Mouse (Mus musculus) left cerebral cortex, adult 18-20 months (tissue): ENCODE results near the gene Gm12695. TPM values are rescaled to one million over a fixed set of nuclear protein-coding genes. Genes with fewer than 3 reads are reported as not detected.

Experiments
- DNase-seq, 2 experiments: peaks; one replicate each; pipeline ENCODE4 v3.0.0; 2021 to 2022; ENCODE audit warnings: low spot score in 2 of 2, mixed read lengths in 1 of 2
- long read RNA-seq, 2 experiments: library from polyadenylated mRNA; stranded (forward); transcript quantifications; one replicate each; pipeline ENCODE4 v2.0.0; 2021
- total RNA-seq, 2 experiments: library from RNA; stranded (reverse); gene quantifications; 2 replicates each; pipeline ENCODE4 v1.2.3; 2021

Gene Gm12695
- total RNA-seq = not detected
- long read RNA-seq, experiment 1 = 0 reads
- long read RNA-seq, experiment 2 = 0 reads

DNA sequence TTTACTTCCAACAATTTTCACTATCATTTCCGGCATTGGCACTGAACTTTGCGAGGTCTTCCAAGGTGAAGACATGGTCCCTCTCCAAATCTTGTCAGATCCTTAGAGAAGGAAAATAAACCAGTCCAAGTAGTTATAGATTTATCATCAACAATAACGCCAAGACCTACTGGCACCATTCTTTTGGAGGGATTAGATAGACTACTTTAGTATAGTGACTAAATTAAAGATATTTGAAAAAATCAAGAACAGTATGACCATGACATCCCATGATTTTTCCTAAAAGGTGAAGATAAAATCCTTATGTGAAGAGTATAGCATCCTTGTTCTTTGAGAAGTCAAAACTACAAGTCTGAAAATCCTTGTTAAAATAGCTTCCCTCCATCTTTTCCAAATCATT lies at the start of gene Gm12695:
Gene Gm12695 (minus strand): TSS at position 101 of the 400 bp plus-strand sequence.
- no peak for DNase-seq

DNA sequence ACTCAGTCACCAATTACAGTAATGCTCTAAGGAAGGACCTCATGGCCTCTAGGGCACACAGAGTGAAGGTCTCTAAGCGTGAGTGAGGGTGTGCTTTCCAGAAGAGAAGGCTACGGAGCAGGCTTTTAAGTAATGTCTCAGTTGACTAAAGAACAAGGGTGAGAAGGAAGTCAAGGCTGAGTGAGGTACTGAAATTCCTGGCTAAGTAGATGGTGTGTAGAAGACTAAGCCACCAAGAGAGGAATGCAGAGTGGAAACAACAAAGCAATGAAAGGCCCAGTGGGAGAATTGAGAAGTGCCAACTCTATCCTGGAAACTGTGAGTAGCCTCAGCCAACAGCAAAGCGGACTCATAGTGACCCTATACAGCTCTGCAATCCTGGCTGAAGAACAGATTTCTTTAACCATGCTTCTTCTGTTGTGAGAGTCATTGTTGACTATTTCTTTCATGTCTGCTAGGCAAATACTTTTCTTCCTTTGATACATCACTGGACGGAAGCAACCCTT lies 40.6 kb upstream of the Gm12695 start:
- DNase-seq = no peak

DNA sequence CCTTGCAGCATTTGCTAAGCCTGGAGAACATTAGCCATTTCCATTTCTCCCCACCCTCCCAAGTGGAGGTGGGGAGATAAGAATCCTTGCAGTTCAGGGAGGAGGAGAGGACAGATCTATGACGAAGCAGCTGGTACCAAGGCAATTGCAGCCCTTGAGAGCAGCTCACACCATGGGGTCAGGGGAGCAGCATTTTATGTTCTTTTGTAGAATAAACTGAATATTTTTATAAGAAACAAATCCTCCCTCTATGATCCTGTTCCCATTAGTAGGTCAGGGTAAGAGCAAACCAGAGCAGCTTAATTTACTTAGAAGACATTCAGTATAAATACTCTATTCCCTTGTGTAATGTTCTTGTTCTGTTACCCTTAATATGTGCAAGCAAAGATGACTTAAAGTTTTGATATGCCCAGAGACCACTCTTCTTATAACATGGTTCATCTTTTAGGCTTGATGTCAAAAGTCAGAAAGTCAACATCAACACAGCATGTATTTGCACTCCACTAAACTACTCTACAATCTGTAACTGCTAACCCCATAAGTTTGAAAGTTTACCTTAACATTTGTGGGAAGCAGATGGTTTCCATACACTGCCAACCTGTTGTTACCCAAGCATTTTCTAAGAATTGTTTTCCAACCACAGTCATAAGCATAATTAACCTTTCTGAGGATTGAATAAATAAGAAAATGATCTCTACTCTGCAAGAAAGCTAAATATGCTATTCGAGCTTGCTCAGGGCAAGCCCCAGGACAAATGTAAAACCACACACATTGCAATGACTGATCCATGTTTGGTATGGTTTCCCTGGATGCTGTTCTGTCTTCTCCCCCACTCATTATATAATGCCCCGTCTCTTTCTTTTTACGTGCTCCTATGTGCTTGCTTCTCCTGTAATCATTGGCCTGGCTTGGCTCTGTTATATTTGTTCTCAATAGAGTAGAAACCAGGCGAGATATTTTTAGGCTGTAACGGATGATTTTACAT lies 22.1 kb upstream of the Gm12695 start:
- DNase-seq = no peak

DNA sequence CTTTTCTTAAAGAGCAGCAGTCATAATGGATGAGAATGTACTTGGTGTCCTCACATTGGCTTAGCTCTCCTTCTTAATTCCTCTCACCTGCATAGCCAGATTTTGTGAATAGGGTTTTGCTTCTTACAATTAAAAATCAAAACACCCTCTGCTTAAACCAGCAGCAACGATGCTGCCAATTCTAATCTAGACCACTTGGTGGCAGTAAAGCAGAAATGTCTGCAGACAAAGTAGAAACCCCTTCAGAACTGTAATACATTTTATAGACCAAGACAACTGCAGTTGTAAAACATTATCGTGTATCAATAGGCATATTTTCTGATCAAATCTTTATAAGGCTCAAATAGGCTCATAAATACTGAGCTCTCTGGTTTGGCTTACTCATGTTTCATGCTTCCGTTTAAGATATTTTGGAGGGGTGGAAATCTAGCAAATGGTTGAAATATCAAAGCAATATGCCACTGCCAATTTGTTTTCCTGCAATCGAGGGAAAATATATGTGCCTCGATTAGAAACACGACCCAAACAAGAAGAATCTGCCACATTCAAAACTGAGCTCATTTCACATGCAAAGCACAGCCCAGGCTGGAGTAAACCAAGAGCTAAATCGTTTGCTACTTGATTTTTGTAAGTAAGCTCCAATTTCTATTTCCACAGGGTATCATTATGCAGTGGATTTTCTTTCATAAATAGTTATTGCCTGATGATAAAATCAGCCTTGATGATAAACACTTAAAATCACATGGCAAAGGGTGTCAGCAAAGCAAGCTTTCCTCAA lies 14.6 kb upstream of the Gm12695 start:
- peak; percentile 36 to 46 for DNase-seq

DNA sequence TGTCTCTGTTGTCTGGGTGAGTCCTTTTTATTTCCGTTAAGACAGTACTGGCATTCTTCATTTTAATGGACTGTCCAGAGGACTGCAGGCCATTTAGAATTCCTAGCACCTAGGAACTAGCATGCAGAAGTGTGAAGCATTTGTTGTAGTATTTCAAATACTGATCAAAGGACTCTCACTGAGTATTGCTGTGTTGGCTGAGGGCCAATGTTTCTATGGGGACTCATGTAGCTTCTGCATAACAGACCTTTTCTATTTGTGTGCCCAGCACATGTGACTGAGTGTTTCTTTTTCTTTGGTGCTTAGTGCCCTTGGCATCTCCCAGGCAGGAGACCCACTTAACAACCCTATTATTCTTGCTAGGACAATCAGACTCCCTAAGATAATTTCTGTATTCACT lies 12.6 kb upstream of the Gm12695 start:
- DNase-seq = peak in 1 of 2 experiments; percentile 5

DNA sequence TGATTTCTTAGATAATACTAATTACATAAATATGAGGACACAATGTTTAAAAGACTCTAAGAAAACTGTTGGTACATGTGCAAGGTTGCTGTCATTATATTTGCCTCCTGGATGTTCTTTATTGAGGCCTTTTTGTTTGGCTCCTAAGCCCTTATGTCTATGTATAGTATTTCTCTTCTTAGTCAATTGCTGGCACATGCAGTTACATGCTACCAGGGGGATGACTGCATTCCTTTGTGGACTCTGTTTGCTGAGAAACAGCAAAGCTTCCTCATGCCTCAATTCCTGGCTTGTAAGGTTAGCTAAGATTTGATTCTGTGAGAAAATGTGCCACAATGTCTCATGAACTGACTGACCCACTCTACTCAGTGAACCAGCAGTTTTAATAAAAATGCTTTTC lies 6.3 kb upstream of the Gm12695 start:
- DNase-seq = no peak

DNA sequence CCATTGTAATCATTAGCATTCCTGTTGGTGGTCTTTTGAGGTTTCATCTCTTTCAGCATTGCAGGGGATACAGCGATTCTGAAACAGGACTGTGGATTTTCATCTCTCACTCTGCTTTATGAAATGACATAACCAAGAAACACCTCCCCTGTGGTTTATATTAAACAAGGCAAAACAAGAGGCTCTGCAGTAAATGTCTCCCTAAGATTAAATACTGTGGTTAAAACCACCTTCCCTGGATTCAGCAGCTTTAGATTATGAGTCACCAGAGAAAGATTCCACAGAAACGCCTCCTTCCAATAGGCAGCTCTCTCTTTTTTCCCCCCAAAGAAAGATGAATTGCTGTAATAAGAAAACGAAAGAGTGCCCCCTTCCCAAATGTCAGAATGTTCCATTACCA lies 4.9 kb upstream of the Gm12695 start:
- DNase-seq = no peak

DNA sequence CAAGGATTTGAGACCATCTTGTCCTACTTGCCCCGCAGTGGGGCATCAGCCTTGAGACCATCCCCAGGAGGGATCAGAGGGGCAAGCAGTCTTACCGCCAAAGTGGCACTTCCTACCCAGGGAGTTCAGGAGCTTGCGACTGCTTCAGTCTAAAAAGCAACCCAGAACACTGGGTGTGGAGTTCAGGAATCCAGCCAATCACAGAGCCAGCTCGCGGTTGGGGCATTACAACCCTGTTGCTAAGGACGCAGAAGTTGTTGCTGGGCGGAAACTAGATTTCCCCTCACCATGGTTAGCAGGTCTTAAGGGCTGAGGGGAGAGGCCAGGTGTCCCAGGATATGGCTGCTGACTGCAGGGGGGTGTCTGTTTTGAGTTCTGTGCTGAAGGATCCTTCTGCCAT lies 1.6 kb upstream of the Gm12695 start:
- no peak for DNase-seq

DNA sequence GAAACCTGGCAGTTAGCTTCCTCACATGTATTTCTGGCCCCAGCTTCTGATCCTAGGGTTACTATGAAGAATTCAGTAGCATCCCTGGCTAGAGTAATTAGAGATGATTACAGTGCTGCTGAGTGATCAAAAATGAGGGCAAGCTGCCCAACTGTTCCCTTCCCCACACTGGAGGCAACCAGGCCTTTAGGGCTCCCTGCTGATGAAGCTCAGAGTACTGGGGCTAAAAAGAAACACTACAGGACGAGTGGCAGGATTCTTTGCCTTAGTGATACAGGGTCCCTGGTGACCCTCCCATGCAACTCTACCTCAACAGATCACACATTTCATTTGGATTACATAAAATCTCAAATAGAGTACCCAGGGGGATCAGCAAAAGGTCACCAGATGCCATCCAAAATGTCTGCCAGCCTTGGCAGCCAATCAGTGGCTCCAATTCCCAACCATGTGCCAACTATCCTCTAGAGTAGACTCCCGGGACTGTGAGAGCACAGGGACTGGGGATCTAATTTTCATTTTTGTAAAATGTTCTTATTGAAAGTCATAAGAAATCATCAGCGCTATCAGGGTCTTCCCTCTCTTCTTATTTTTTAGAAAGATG lies 11.9 kb downstream of the Gm12695 start:
- DNase-seq = no peak

DNA sequence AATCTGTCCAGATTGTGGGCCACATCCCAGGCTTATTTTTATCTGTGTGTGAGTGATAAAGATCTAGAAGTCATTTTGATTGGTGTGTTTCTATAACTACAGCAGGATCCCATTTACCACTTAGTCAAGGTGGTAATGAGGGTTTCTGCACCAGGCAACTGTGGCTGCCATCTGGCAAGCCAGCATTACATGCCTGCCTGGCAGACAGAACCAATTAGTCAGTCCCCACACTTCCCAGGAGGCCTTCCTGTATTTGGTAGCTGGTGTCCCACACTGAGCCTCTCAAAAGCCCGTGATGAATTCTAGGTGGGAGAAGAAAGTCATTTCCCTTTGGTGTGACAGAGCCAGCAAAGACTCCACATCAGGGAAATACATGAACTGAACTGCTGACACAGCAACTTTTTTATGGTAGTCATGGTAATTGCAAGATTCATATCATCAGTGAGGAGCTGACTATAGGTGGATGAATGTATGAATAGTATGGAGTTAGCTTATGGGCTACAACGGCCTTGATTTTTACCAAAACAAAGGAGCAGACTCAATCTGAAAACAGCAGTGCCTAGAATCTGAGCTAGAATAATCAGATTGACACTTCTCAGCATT lies 18.5 kb downstream of the Gm12695 start:
- DNase-seq = peak; percentile 2 to 16

DNA sequence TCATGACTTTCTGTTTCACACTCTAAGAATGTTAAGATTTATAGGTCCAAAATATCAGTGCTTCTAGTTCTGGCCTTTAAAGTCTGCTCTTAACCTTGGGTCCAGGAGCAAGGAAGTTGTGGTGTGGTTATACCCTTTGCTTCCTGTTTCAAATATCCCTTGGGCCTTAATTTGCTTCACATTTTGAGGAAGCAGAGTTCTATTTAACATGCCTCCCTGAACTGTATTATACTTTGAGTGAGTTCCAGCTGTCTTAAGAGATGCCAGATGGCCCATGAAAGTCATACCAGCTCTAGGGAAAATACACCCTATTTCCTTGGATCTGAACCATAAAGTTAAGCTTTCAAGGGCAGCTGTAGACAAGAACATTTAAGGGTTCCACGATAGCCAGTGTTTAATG lies 33.0 kb downstream of the Gm12695 start:
- no peak for DNase-seq

DNA sequence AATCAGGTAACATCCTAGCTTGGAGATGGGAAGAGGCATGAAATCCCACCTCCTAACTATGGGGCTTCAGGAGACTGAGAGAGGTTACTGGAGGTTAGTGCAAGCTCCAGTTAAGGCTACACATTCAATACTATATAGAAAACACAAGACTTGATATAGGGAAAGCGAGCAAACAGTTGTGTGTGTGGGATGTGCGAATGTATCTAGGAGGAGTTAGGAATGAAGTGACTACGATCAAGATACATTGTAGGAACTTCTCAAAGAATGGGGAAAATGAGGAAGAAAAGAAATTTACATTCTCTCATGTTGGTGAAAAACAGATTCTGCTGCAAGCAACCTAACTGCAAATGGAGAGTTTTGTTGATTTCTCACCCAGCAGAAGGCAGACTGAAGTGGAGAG lies 44.5 kb downstream of the Gm12695 start:
- peak in 1 of 2 experiments; percentile 22 for DNase-seq

DNA sequence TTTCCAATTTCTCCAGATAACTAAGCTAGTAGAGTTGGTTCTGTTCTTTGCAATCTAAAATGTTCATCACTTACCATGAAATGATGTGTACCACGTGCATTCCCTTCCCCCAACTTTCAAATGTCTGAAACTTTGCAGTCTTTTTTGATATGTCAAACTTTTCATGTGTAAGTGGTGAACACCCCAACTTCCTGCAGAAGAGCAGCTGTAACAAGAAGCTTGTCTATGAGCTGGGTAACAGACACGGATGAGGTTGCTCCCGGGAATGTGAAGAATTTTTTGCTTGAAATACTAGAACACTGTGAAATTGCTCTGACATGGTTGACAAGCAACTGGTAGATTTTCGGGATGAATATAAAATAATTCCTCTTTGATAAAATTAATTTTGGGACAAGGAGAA lies 55.7 kb downstream of the Gm12695 start:
- no peak for DNase-seq

DNA sequence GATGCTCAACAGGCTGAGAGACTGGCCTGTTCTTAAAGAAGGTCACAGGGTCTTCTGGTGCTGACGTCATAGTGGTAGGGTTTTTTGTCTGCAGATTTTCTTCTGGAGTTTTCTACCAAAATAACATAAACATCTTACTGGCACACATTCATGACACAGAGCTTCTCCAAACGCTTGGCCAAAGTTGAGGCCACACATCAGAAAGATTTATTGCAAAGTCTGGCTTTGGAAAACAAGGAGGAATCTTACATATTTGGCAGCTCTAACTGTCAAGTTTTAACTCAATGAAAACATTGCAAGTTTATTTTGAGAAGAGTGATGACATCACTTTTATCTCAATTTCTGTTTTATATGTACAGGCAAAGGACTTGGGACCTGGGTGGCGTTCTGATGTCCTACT lies 56.8 kb downstream of the Gm12695 start:
- DNase-seq = no peak

DNA sequence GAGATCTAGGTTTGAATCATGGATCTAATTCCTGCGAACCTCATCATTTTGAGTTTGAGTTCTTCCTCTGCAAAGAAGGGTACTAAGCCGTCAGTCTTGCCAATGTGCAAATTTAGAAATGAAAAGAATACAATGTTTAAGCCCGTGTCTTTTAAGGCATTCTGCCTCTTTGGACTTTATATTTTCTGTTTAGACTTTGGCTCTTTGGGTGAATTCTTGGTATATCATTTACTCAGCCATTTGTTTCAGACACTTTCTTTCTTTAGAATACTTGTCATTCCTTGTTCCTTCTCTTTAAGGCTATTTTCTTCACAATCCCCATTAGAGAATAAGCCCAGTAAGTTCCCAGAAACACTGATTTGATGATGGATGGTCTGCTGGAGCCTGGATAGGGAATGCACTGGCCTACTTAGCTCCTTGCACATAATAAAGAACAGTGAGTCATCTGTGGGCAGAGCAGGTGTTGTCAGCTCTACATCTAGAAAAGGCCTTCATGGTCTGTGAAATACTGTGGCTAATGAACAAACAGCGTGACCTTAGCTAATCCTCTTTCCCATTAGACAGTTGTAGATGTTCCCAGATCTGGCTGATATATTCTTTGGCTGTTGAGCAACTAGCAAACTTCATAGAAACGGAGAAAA lies 59.5 kb downstream of the Gm12695 start:
- peak in 1 of 2 experiments; percentile 5 for DNase-seq

DNA sequence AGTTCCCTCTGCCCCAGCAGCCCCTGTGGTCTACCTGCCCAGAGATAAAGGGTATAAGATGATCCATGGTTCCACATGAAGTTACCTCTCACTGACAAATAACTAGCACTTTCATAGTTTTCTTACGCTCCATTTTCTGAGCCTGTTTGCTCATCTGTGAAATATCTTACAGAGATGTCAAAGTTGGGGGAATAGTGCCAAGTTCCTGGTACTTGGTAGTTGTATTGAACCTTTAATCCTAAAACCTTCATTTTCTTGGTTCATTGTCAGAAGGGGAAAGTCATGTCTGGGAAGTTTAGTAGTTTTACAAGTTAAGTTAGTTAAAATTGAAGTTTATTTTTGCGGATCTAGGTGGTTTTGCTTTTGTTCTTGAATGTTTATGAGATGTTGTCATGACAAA lies 62.7 kb downstream of the Gm12695 start:
- DNase-seq = no peak

DNA sequence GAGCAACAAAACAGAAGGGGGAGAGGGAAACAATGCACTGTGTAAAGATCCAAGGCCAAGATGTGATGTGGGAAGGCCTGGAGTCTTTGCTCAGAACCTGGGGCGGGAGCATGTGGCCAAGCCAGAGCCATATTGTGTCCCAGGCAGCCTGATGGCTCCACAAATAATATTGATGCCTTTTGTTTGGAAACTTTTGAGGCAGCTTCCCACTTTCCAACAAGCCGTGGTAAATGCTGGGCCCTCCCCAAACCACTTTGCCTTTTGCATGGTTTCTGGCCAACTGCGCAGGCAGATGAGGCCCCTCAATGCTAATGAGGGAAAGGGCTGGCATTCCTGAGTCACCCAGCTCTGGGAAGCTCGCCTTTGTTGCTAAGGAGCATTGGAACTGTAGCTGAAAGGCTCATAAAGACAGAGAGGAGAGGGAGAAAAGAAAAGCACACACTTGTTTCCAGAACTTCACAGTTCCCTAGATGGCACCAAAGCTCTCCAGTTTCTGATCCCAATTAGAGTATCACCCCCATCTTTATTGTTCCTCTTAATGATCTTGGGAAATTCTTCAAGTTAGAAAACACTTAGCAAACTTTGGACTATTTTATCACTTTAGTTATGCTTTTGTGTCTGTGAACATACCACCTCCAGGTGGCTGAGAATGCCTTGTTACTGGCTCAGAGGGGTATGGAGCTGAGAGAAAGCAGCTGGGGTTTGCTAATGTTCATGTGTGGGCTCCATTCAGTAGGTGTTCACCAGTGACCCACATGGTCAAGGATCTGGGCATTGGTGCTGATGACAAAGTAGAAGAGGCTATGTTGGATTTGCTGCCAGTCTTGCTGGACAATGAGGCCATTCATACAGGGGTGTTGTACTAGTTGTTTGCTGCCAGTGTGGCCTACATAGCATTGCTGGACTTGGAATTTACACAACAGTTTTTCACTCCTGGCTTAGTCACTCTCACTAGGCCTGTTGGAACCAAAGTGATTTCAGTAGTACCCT lies 65.7 kb downstream of the Gm12695 start:
- DNase-seq = peak in 1 of 2 experiments; percentile 34

DNA sequence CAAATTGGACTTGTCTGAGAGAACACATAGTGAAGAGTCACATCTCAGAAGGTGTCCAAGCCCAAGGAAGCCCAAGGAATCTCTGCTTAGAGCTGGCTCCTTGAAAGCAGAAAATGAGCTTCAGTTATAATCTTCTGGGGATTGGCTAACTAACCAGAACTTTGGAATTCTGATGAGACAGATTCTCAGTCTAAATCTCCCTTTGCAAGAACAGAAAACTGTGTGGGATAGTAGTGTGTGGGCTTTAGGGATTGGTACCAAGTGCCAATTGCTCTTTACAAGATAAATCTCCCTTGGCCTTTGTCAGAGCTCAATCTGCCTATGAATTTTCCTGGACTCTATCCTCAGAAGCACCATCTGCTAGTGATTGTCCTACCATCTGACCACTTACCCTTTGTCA lies 66.5 kb downstream of the Gm12695 start:
- no peak for DNase-seq

DNA sequence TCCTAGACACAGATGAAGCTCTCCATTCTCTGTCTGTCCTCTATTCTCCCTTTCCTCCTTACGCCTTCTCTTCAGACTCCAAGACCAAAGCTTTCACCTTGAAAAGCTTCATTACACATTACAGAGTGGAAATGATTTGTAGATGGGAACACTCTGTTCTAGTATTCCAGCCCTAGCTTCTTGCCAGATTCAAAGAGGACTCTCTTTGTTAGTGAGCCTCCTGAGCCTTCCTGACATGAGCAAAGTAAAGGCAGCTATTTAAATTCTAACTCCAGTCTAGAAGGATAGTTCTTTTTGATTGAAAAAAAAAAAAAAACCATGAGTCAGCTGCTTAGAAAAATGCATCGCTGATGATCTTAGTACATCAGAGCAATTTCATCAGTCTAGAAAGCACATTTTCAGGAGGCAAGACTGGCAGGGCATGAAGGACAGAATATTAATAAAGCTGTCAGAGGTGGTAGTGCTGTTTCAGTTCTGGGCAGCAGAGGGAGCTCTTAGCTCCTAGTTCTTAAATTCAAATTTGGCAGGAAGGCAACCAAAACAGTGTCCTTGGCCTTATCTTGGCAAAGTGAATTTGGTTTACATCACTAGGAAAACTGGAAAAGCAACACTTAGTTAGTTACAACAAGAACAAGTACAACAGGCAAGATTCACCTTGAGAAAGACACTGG lies 79.6 kb downstream of the Gm12695 start:
- DNase-seq = peak; percentile 61 to 66
